Mouse (Mus musculus) liver, embryonic 14.5 days (tissue): ENCODE measurements around the gene Fam122a. TPM values are rescaled to one million over a fixed set of nuclear protein-coding genes. Genes with fewer than 3 reads are reported as not detected.

ENCODE experiments used
- ATAC-seq: fragments of 200-750 bp; cut with Nextera tagmentation; 2 replicates; pipeline ENCODE4 v1.8.0; 2017; ENCODE audit warnings: moderate number of reproducible peaks, mild to moderate bottlenecking, moderate library complexity; ENCODE audit not compliant: insufficient read depth
- DNase-seq, 3 experiments: peaks; one replicate each; pipeline ENCODE4 v3.0.0-alpha.2; 2012 to 2013; ENCODE audit warnings: low read depth in 3 of 3, low spot score in 3 of 3
- H3K27ac ChIP-seq: fragments of 300-500 bp; sonication (generic); 2 replicates; pipeline ENCODE4 v1.5.1; 2014; ENCODE audit warnings: moderate library complexity, mild to moderate bottlenecking, control low read depth, inconsistent platforms
- H3K27me3 ChIP-seq: fragments of 300-500 bp; sonication (generic); 2 replicates; pipeline ENCODE4 v1.6.1; 2014; ENCODE audit warnings: mild to moderate bottlenecking, low read length, moderate library complexity; ENCODE audit not compliant: control insufficient read depth, insufficient read depth
- H3K36me3 ChIP-seq: fragments of 300-500 bp; sonication (generic); replicated peaks from 2 replicates; pipeline ENCODE4 v1.6.1; 2014; ENCODE audit warnings: low read depth; ENCODE audit not compliant: control insufficient read depth, insufficient read depth
- H3K4me1 ChIP-seq, 2 experiments: fragments of 200-500 bp in 1 of 2; fragments of 300-500 bp in 1 of 2; sonication (generic) in 1 of 2; replicated peaks; 2 replicates each; pipeline ENCODE4 v1.6.1; 2012 to 2014; ENCODE audit warnings: antibody characterized with exemption in 1 of 2, inconsistent platforms in 1 of 2, low read length in 1 of 2; ENCODE audit not compliant: control insufficient read depth in 2 of 2, insufficient read depth in 2 of 2
- H3K4me2 ChIP-seq: fragments of 300-500 bp; sonication (generic); 2 replicates; pipeline ENCODE4 v1.6.1; 2014; ENCODE audit warnings: low read depth, mild to moderate bottlenecking, control low read depth, moderate library complexity
- H3K4me3 ChIP-seq, 2 experiments: fragments of 200-500 bp in 1 of 2; fragments of 300-500 bp in 1 of 2; sonication (generic) in 1 of 2; 2 replicates each; pipeline ENCODE4 v1.5.1; 2012 to 2014; ENCODE audit warnings: low read depth in 2 of 2, low read length in 2 of 2, mild to moderate bottlenecking in 2 of 2, control low read depth in 1 of 2, inconsistent platforms in 1 of 2, moderate library complexity in 1 of 2; ENCODE audit not compliant: insufficient read depth in 1 of 2
- H3K9ac ChIP-seq: fragments of 300-500 bp; sonication (generic); replicated peaks from 2 replicates; pipeline ENCODE4 v1.6.1; 2014; ENCODE audit warnings: mild to moderate bottlenecking, control low read depth, moderate library complexity
- H3K9me3 ChIP-seq: fragments of 300-500 bp; sonication (generic); 2 replicates; pipeline ENCODE4 v1.6.1; 2016; ENCODE audit warnings: low read length, mixed read lengths; ENCODE audit not compliant: control insufficient read depth
- CTCF ChIP-seq: IDR thresholded peaks from 2 replicates; pipeline ENCODE4 v1.5.1; 2016; ENCODE audit warnings: antibody characterized with exemption, low read depth, control low read depth
- EP300 ChIP-seq: IDR thresholded peaks from 2 replicates; pipeline ENCODE4 v1.6.1; 2016; ENCODE audit warnings: antibody characterized with exemption, low read depth
- WGBS: fragments of 180-500 bp; shearing (Covaris S2); extraction: QIAGEN DNeasy Blood & Tissue Kit; methylation state at CpG from one replicate; pipeline ENCODE4 v1.1.7; 2014; ENCODE audit not compliant: insufficient replicate concordance; 5-methylcytosine and 5-hydroxymethylcytosine counted together
- polyA plus RNA-seq, 2 experiments: library from polyadenylated mRNA; depleted of rRNA in 1 of 2; stranded (reverse) in 1 of 2; unstranded in 1 of 2; fragments of >200 nt; fragmentation: Nextera tagmentation in 1 of 2; extraction: Ambion mirVana in 1 of 2; gene quantifications; 2 replicates each; pipeline versions ENCODE4 v1.2.1 to v1.2.3; 2012 to 2014

The Fam122a gene
- polyA plus RNA-seq, 2 experiments = 14.9 to 22.8 TPM

GRCm38 (mm10) chr19:24439715-24440114 is 37.4 kb downstream of the Fam122a start:
- 18% methylated on average over 4 of the region's 4 CpGs for WGBS
- Histone ChIP-seq H3K27ac (no peak overlapping the region), H3K4me1 (no peaks in the 10 kb centered on the region), H3K4me2 (no peak overlapping the region), H3K9me3 (no peaks in the 10 kb centered on the region), H3K36me3 (no peaks in the 10 kb centered on the region), H3K9ac (no peak overlapping the region), H3K4me3 (no peak overlapping the region), H3K27me3 (no peaks in the 10 kb centered on the region)
- 0 out of 2 replicates have a peak, but pooled peaks have one; percentile 14 for TF ChIP-seq EP300
- no peak for TF ChIP-seq CTCF
- DNase-seq (peak in 1 of 3 experiments; percentile 33), ATAC-seq (0 out of 2 replicates have a peak, but pooled peaks have one; percentile 43)

DNA sequence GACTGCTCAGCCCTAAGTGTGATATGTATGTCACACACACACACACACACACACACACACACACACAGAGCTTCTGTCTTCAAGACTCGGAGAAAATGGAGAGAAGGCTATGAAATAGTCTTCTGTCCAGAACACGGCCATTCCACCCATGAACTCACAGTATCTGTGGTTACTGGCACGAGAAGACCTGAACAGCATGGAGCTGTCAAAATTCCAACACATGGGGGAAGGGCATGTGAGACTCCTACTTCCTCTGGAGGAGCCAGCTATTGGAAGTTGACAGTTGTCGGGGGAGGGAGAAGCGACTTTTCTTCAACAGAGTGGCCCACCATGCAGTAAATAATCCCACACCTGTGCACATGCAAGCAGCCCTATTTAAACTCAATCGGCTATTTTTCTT is 42.9 kb downstream of the Fam122a start:
- H3K4me1 ChIP-seq = no peaks in the 10 kb centered on the region
- no peaks in the 10 kb centered on the region for H3K27me3 ChIP-seq
- H3K4me3 ChIP-seq = no peak overlapping the region
- DNase-seq (no peak), ATAC-seq (no peak)
- H3K27ac ChIP-seq = no peak overlapping the region
- WGBS = 61% methylated on average over 6 of the region's 6 CpGs
- TF ChIP-seq CTCF (no peak), EP300 (no peak)
- no peaks in the 10 kb centered on the region for H3K36me3 ChIP-seq
- no peak overlapping the region for H3K9ac ChIP-seq
- H3K9me3 ChIP-seq = no peaks in the 10 kb centered on the region
- H3K4me2 ChIP-seq = no peak overlapping the region

DNA sequence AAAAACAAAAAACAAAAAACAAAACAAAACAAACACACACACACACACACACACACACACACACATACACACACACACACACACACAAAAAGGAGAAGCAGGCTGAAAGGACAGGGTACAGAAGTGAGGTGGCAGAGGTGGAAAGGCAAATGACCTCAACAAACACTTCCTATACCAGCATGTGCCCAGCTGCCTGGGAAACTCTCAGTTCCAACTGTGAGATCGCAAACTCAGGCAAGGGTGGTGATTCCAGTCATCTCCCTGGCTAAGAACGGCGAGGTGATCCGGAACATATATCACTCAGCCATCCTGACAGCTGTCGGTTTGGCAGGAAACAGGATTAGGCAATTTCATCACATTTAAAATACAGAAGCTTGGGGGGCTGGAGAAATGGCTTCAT is 44.7 kb downstream of the Fam122a start:
- DNase-seq (no peak), ATAC-seq (no peak)
- no peak overlapping the region for H3K4me3 ChIP-seq
- H3K27ac ChIP-seq = no peak overlapping the region
- 40% methylated on average over 5 of the region's 5 CpGs for WGBS
- no peak overlapping the region for H3K4me2 ChIP-seq
- no peaks in the 10 kb centered on the region for H3K36me3 ChIP-seq
- H3K9me3 ChIP-seq = no peaks in the 10 kb centered on the region
- H3K9ac ChIP-seq = no peak overlapping the region
- TF ChIP-seq CTCF (no peak), EP300 (no peak)
- no peaks in the 10 kb centered on the region for H3K27me3 ChIP-seq
- no peaks in the 10 kb centered on the region; a peak in 1 of 4 replicates for H3K4me1 ChIP-seq

DNA sequence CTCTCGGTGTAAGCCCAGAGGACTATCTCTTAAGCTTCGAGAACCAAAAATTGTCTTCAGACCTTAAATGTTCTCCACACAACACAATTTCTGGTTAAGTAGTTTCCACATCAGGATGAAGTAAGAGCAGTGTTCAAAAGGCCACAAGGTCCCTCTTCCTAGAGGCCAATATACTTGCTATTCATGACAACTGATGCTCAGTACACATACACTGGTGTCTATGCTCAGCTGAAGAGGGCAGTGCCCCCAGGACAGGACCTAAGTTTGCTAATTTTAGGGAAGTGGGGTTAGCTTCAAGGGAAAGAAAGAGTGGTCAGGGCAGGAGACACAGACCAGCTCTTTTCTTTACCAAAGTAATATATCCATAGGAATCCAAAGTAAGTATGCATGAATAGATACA is 45.8 kb downstream of the Fam122a start:
- Histone ChIP-seq H3K27ac (no peak overlapping the region), H3K4me2 (no peak overlapping the region), H3K4me1 (no peaks in the 10 kb centered on the region; a peak in 1 of 4 replicates), H3K9me3 (no peaks in the 10 kb centered on the region), H3K9ac (no peak overlapping the region), H3K36me3 (no peaks in the 10 kb centered on the region), H3K27me3 (no peaks in the 10 kb centered on the region), H3K4me3 (no peak overlapping the region)
- TF ChIP-seq EP300 (no peak), CTCF (no peak)
- 79% methylated on average over 2 of the region's 2 CpGs for whole genome bisulfite sequencing
- DNase-seq (no peak), ATAC-seq (no peak)

DNA sequence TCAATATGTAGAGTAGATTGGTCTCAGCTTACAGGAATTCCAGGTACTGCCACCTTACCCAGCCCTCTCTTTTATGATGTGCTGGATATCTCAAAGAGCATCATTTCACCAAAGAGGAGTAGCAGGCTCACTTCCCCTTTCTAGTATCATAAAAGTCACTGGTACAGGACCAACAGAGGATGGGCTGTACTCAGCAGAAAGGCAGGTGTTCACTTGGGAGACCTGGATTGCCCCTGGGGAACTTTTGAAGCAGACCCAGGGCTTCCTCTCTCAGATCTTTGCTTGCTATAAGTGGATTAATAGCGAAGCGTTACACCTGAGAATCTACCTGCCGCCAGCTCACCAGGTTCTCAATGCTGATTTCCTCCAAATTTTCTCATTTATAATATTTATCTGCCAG is 49.1 kb downstream of the Fam122a start:
- H3K27me3 ChIP-seq = no peaks in the 10 kb centered on the region
- no peak overlapping the region for H3K4me3 ChIP-seq
- no peaks in the 10 kb centered on the region; a peak in 1 of 4 replicates for H3K4me1 ChIP-seq
- no peak for DNase-seq
- H3K9ac ChIP-seq = no peak overlapping the region
- no peaks in the 10 kb centered on the region for H3K36me3 ChIP-seq
- H3K27ac ChIP-seq = no peak overlapping the region
- 93% methylated on average over 3 of the region's 3 CpGs for WGBS
- TF ChIP-seq EP300 (no peak), CTCF (no peak)
- H3K4me2 ChIP-seq = no peak overlapping the region
- ATAC-seq = no peak
- no peaks in the 10 kb centered on the region for H3K9me3 ChIP-seq
